Mouse (Mus musculus): ENCODE data around the gene Ccdc43. TPM values are rescaled to one million over a fixed set of nuclear protein-coding genes. Genes with fewer than 3 reads are reported as not detected.

The Ccdc43 gene
- total and polyA plus RNA-seq, 2 experiments from 2014 or later = 20.8 to 25.5 TPM

DNA sequence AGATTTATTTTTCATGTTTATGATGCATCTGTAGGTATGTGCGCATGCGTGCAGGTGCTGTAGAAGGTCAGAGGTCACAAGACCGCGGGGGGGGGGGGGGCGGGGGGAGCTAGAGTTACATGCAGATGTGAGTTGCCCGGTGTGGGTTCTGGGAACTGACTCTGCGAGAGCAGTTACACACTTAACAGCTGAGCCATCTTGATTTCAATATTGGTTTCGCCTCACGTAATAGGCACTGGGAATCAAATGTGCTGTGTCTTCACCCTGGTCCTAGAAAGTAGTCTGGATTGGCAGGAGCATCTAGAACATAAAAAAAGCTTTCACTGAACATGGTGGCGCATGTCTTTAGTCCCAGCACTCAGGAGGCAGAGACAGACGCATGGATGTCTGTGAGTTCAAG, 43.1 kb upstream of the Ccdc43 start:
- TF ChIP-seq EP300 (IDR thresholded peaks at IDR 0.05; ENCODE audit: low read depth) (no peak), CTCF (IDR thresholded peaks at IDR 0.05; ENCODE audit: low read depth) (no peak)
- no peak for ATAC-seq (ENCODE audit: insufficient read depth, low read depth)

DNA sequence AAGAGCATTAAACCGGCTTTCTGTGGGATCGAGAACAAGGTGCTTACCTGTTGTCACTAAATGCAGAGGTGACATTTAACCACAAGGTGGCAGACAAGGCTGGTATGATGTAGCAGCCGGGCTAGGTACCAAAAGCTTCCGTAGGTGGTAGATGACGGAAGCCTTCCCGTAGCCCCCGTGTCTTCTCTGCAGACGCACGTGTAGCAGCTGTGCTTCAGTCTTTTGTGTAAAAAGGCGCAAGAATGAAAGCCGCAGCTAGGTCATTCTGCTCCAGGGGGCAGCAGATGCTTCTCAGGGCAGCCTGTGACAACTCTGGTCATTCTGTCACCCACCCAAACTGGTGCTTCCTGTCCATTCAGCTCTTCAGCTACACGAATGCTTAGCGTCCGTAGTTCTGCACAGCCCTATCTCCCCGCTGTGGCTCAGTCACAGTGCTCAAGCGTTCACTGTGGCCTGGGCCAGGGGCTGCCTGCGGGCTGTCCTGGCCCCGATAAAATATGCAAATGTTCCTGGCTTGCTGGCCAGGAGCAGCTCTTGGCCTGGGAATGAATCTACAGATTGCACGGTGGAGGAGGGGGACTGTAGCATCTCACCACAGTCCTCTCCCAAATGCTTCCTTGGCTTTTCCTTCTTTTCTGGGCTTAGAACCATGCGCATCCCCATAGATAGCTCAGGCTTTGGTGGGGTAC, 41.8 kb upstream of the Ccdc43 start:
- no peaks in the 10 kb centered on the region for H3K9me3 ChIP-seq (replicated peaks; ENCODE audit: control insufficient read depth, low read length)
- H3K27me3 ChIP-seq (ENCODE audit: control insufficient read depth, insufficient read depth, low read length) = 0 out of 2 replicates have a peak, but pooled peaks cover 7% of the 10 kb centered on the region
- peak overlapping the region; percentile 60 for H3K4me2 ChIP-seq (ENCODE audit: low read depth, low read length)
- WGBS = 6% methylated on average over 20 of the region's 20 CpGs
- TF ChIP-seq CTCF (IDR thresholded peaks at IDR 0.05; ENCODE audit: low read depth) (peak; percentile 73), EP300 (IDR thresholded peaks at IDR 0.05; ENCODE audit: low read depth) (no peak)
- ATAC-seq (ENCODE audit: insufficient read depth, low read depth) (peak; percentile 59; the same call in 1 of the 2 replicates), DNase-seq (ENCODE audit: low spot score) (peak; percentile 47)
- peak overlapping the region; percentile 30 for H3K4me3 ChIP-seq (ENCODE audit: low read depth, low read length)
- H3K27ac ChIP-seq (ENCODE audit: low read depth) = no peak overlapping the region
- no peak overlapping the region; the same call in 1 of the 2 replicates for H3K9ac ChIP-seq (replicated peaks; ENCODE audit: low read depth, low read length)
- H3K36me3 ChIP-seq (replicated peaks; ENCODE audit: control insufficient read depth, insufficient read depth, low read length) = no peaks in the 10 kb centered on the region
- peaks cover 3% of the 10 kb centered on the region; the same call in 1 of the 2 replicates for H3K4me1 ChIP-seq (ENCODE audit: control insufficient read depth, insufficient read depth)

More for the DNA sequence above, 43.1 kb upstream of the Ccdc43 start:
- peaks cover 3% of the 10 kb centered on the region; the same call in 1 of the 2 replicates for H3K4me1 ChIP-seq (ENCODE audit: control insufficient read depth, insufficient read depth)
- 75% methylated on average over 11 of the region's 11 CpGs for WGBS
- 0 out of 2 replicates have a peak, but pooled peaks cover 7% of the 10 kb centered on the region for H3K27me3 ChIP-seq (ENCODE audit: control insufficient read depth, insufficient read depth, low read length)
- H3K9ac ChIP-seq (replicated peaks; ENCODE audit: low read depth, low read length) = no peak overlapping the region
- no peak for DNase-seq (ENCODE audit: low spot score)
- H3K27ac ChIP-seq (ENCODE audit: low read depth) = no peak overlapping the region; the same call in 1 of the 2 replicates
- H3K9me3 ChIP-seq (replicated peaks; ENCODE audit: control insufficient read depth, low read length) = no peaks in the 10 kb centered on the region
- no peaks in the 10 kb centered on the region for H3K36me3 ChIP-seq (replicated peaks; ENCODE audit: control insufficient read depth, insufficient read depth, low read length)
- H3K4me2 ChIP-seq (ENCODE audit: low read depth, low read length) = no peak overlapping the region
- H3K4me3 ChIP-seq (ENCODE audit: low read depth, low read length) = no peak overlapping the region

DNA sequence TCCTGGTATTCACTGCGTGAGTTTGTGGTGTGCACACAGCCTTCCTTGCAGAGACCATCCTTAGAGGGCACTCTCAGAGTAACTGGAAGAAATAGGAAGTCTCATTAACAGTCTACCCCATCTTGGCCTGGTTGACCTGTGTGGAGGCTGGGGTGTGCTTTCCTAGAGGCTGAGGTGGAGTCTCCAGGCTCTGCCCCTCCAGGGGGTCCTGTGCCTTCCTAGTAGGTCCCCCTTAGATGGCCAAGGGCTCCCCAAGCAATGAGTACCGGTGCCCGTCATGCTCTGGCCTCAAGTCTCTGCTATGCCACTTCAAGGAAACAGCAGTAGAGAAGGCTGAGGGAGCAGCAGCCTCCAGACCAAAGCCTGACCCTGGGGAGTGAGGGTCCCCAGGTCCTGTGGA, 40.5 kb upstream of the Ccdc43 start:
- no peaks in the 10 kb centered on the region for H3K36me3 ChIP-seq (replicated peaks; ENCODE audit: control insufficient read depth, insufficient read depth, low read length)
- ATAC-seq (ENCODE audit: insufficient read depth, low read depth) = no peak
- H3K4me3 ChIP-seq (ENCODE audit: low read depth, low read length) = no peak overlapping the region
- H3K9me3 ChIP-seq (replicated peaks; ENCODE audit: control insufficient read depth, low read length) = no peaks in the 10 kb centered on the region
- no peak overlapping the region for H3K9ac ChIP-seq (replicated peaks; ENCODE audit: low read depth, low read length)
- no peak for DNase-seq (ENCODE audit: low spot score)
- 69% methylated on average over 3 of the region's 3 CpGs for WGBS
- H3K4me1 ChIP-seq (ENCODE audit: control insufficient read depth, insufficient read depth) = peaks cover 3% of the 10 kb centered on the region; the same call in 1 of the 2 replicates
- 0 out of 2 replicates have a peak, but pooled peaks cover 7% of the 10 kb centered on the region for H3K27me3 ChIP-seq (ENCODE audit: control insufficient read depth, insufficient read depth, low read length)
- H3K27ac ChIP-seq (ENCODE audit: low read depth) = no peak overlapping the region
- TF ChIP-seq EP300 (IDR thresholded peaks at IDR 0.05; ENCODE audit: low read depth) (no peak), CTCF (IDR thresholded peaks at IDR 0.05; ENCODE audit: low read depth) (no peak)
- no peak overlapping the region for H3K4me2 ChIP-seq (ENCODE audit: low read depth, low read length)

DNA sequence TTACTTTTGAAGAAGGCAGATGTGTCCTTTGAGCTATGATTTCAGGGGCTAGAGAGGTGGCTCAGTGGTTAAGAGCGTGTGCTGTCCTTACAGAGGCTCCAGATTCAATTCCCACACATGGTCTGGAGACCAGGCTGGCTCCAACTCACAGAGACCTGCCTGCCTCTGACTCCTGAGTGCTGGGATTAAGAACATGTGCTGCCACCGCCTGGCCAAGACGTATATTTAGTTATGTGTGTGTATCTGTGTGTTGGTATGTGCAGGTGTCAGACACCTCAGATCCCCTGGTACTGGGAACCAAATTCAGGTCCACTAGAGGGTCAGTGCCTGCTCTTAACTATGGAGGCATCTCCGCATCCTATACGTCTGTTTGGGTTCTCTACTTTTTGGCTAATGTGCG, 37.4 kb upstream of the Ccdc43 start:
- no peaks in the 10 kb centered on the region for H3K9me3 ChIP-seq (replicated peaks; ENCODE audit: control insufficient read depth, low read length)
- H3K27ac ChIP-seq (ENCODE audit: low read depth) = no peak overlapping the region
- peaks cover 3% of the 10 kb centered on the region; the same call in 1 of the 2 replicates for H3K4me1 ChIP-seq (ENCODE audit: control insufficient read depth, insufficient read depth)
- no peak for DNase-seq (ENCODE audit: low spot score)
- H3K9ac ChIP-seq (replicated peaks; ENCODE audit: low read depth, low read length) = no peak overlapping the region
- ATAC-seq (ENCODE audit: insufficient read depth, low read depth) = no peak
- no peak for TF ChIP-seq EP300 (IDR thresholded peaks at IDR 0.05; ENCODE audit: low read depth)
- H3K27me3 ChIP-seq (ENCODE audit: control insufficient read depth, insufficient read depth, low read length) = 0 out of 2 replicates have a peak, but pooled peaks cover 7% of the 10 kb centered on the region
- no peak overlapping the region for H3K4me2 ChIP-seq (ENCODE audit: low read depth, low read length)
- no peaks in the 10 kb centered on the region for H3K36me3 ChIP-seq (replicated peaks; ENCODE audit: control insufficient read depth, insufficient read depth, low read length)
- H3K4me3 ChIP-seq (ENCODE audit: low read depth, low read length) = no peak overlapping the region
- 92% methylated on average over 6 of the region's 6 CpGs for WGBS

DNA sequence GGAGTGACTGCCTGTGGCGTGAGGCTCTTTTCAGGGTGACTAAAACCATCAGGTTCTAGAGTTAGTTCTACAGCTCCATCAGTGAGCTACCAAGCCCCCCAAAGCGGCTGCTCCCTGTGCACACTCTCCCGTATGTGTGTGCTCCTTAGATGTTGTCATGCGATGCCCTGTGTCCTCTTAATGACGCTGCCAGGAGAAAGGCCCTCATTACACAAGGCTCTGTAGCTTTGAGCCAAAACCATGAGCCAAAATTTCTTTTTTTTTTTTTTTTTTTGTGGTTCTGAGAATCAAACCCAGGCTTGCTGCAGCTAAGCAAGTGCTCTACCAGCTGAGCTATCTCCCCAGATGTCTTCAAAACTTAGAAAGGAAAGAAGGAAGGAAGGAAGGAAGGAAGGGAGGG, 35.6 kb upstream of the Ccdc43 start:
- ATAC-seq (ENCODE audit: insufficient read depth, low read depth) (no peak), DNase-seq (ENCODE audit: low spot score) (no peak)
- no peak for TF ChIP-seq EP300 (IDR thresholded peaks at IDR 0.05; ENCODE audit: low read depth)
- TF ChIP-seq CTCF (IDR thresholded peaks at IDR 0.05; ENCODE audit: low read depth) = no peak
- Histone ChIP-seq H3K9me3 (replicated peaks; ENCODE audit: control insufficient read depth, low read length) (no peaks in the 10 kb centered on the region), H3K36me3 (replicated peaks; ENCODE audit: control insufficient read depth, insufficient read depth, low read length) (no peaks in the 10 kb centered on the region), H3K27me3 (ENCODE audit: control insufficient read depth, insufficient read depth, low read length) (0 out of 2 replicates have a peak, but pooled peaks cover under 1% of the 10 kb centered on the region), H3K9ac (replicated peaks; ENCODE audit: low read depth, low read length) (no peak overlapping the region), H3K4me2 (ENCODE audit: low read depth, low read length) (no peak overlapping the region), H3K4me1 (ENCODE audit: control insufficient read depth, insufficient read depth) (no peaks in the 10 kb centered on the region), H3K4me3 (ENCODE audit: low read depth, low read length) (no peak overlapping the region), H3K27ac (ENCODE audit: low read depth) (no peak overlapping the region)
- WGBS = 56% methylated on average over 5 of the region's 5 CpGs

Data from heart, postnatal 0 days (tissue).